Mouse (Mus musculus) testis, adult 2 months (tissue): ENCODE measurements around the gene Srsf5. TPM values are rescaled to one million over a fixed set of nuclear protein-coding genes. Genes with fewer than 3 reads are reported as not detected.

Experiments used
- H3K27ac ChIP-seq: fragments of 200-500 bp; 2 replicates; pipeline ENCODE4 v1.5.1; 2012; ENCODE audit warnings: low read depth, low read length; ENCODE audit not compliant: control insufficient read depth, insufficient read depth
- H3K27me3 ChIP-seq: fragments of 200-500 bp; 2 replicates; pipeline ENCODE4 v1.6.1; 2012; ENCODE audit warnings: mild to moderate bottlenecking, low read length, moderate library complexity; ENCODE audit not compliant: control insufficient read depth, insufficient read depth
- H3K36me3 ChIP-seq: fragments of 200-500 bp; 2 replicates; pipeline ENCODE4 v1.6.1; 2012; ENCODE audit warnings: mild to moderate bottlenecking, low read length; ENCODE audit not compliant: control insufficient read depth, insufficient read depth
- H3K4me1 ChIP-seq: fragments of 200-500 bp; 2 replicates; pipeline ENCODE4 v1.6.1; 2012; ENCODE audit warnings: low read length; ENCODE audit not compliant: control insufficient read depth, insufficient read depth
- H3K4me3 ChIP-seq: fragments of 200-500 bp; 2 replicates; pipeline ENCODE4 v1.5.1; 2012; ENCODE audit warnings: low read depth, mild to moderate bottlenecking, low read length, moderate library complexity, mixed read lengths; ENCODE audit not compliant: control insufficient read depth
- CTCF ChIP-seq: fragments of 200-500 bp; IDR thresholded peaks from 2 replicates; pipeline ENCODE4 v1.5.1; 2012; ENCODE audit warnings: low read depth, mild to moderate bottlenecking, inconsistent platforms, low read length, moderate library complexity; ENCODE audit not compliant: control insufficient read depth, insufficient read depth, insufficient replicate concordance
- POLR2A ChIP-seq: fragments of 200-500 bp; IDR thresholded peaks from 2 replicates; pipeline ENCODE4 v1.6.1; 2012; ENCODE audit warnings: low read depth, mild to moderate bottlenecking, inconsistent platforms, low read length, moderate library complexity; ENCODE audit not compliant: control insufficient read depth
- polyA plus RNA-seq: library from polyadenylated mRNA; depleted of rRNA; stranded (reverse); fragments of >200 nt; gene quantifications from 2 replicates; pipeline ENCODE4 v1.2.3, GENCODE M21; 2012

Srsf5 gene
- polyA plus RNA-seq, 1 experiment, result 264 TPM

DNA sequence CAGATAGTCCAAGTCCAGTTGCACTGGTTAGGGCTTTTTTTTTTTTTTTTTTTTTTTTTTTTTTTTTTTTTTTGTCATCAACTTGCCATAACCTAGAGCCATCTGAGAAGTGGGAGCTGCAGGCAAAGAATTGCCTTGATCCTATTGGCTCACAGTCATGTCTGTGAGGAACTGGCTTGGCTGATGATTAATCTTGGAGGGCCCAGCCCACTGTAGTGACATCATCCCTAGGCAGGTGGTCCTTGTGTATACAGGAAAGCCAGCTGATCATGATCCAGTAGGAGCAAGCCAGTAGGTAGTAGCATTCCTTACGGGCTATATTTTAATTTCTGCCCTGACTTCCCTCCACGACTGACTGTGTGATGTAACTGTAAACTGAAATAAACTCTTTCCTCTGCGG, 43.0 kb downstream of the Srsf5 start:
- no peak overlapping the region for H3K4me3 ChIP-seq
- H3K36me3 ChIP-seq, result no peaks in the 10 kb centered on the region
- H3K4me1 ChIP-seq, result peaks cover 13% of the 10 kb centered on the region
- TF ChIP-seq POLR2A (no peak), CTCF (no peak)
- H3K27ac ChIP-seq, result no peak overlapping the region
- H3K27me3 ChIP-seq, result no peaks in the 10 kb centered on the region

DNA sequence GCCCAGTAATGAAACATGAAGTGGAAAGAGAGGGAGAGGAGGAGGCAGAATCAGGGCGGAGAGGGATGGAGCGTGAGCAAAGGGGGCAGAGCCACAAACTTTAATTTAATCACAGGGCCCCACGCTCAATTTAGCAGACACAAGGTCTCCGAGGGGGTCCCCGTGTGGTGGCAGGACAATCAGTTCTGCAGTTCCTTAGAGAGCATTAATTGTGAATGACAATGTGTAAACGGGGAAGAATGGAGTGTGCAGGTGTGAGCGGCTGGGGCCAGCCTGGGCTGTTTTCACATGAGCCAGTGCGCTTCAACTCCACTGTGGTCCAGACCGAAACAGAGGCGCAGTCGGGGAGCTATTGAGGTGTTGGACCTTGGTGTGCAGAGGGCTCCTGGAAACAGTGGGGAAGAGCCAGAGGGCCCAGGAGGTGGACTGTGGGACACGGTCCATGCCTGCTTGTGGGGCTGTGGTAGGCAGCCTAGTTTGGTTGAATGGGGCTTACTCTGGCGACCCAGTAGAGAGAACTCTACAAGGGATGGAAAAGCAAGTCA, 45.7 kb downstream of the Srsf5 start:
- Histone ChIP-seq H3K27ac (no peak overlapping the region), H3K4me3 (no peak overlapping the region), H3K4me1 (peaks cover 13% of the 10 kb centered on the region), H3K27me3 (no peaks in the 10 kb centered on the region), H3K36me3 (no peaks in the 10 kb centered on the region)
- no peak for TF ChIP-seq POLR2A
- no peak for TF ChIP-seq CTCF

DNA sequence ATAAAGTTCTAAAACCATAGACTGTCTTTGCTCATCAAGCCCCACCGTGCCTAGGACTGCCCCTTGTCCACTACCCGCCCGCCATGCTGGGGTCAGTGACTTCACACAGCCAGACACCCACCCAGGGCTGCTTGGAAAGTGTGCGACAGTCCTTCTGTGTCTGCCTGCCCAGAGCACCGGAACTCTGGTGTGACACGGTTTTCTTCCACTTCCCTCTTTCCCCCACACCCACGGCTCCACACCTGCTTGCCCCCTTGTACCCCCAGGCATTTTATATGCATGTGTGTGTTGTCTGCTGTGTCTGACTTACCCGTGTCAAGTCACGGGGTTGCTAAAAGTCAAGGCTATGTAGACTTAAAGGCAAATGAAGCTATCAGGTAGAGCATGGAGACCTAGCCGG, 46.5 kb downstream of the Srsf5 start:
- Histone ChIP-seq H3K27me3 (no peaks in the 10 kb centered on the region), H3K27ac (no peak overlapping the region), H3K36me3 (no peaks in the 10 kb centered on the region), H3K4me1 (peaks cover 13% of the 10 kb centered on the region), H3K4me3 (no peak overlapping the region; the same call in 1 of the 2 replicates)
- TF ChIP-seq CTCF, result no peak
- no peak for TF ChIP-seq POLR2A

DNA sequence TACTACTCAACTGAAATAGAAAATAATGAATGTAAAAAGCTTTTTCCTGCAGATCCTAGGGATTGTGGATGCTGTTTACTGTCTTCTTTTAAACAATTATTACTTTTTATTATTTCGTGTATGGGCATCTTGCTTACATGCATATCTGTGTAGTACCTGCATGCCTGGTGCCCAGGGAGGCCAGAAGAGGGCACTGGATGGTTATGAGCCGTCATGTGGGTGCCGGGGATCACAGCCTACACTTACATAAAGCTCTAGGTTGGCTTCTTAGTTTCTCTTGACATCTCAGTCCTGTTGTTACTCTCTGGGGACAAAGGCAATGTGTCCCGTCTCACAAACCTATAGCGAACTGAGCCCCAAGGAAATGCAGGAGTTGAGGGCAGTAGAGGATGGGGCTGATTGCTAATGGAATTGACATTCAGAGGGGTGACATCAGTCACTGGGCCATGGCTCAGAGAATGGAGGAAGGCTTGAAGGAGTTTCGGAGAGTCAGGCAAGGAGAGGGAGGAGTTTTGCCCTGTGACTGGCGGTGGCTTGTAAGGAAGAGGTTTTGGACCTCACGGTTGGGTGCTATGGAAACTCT, 47.3 kb downstream of the Srsf5 start:
- Histone ChIP-seq H3K27me3 (no peaks in the 10 kb centered on the region), H3K36me3 (no peaks in the 10 kb centered on the region), H3K4me1 (peaks cover 13% of the 10 kb centered on the region), H3K27ac (no peak overlapping the region), H3K4me3 (no peak overlapping the region)
- TF ChIP-seq CTCF, result no peak
- TF ChIP-seq POLR2A, result no peak

DNA sequence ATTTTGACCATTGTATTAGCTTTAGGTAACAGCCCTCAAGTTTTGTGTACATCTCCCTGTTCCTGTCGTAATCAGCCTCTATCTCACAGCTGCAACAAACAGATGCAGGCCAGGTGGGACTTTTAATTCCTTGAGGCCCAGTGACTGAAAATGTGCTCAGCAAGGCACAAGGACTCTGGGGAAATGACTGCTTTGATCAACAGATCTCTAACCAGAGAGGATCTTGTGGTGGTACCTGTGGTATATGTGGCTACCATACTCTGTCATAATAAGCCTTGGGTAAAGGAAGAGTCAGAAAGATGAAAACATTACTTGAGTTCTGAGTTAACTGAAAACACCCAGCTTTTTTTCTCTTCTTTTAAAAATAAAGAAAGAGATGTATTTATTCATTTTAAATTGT, 48.5 kb downstream of the Srsf5 start:
- no peaks in the 10 kb centered on the region for H3K27me3 ChIP-seq
- H3K4me1 ChIP-seq, result peaks cover 16% of the 10 kb centered on the region
- H3K4me3 ChIP-seq, result no peak overlapping the region
- no peak overlapping the region for H3K27ac ChIP-seq
- no peaks in the 10 kb centered on the region for H3K36me3 ChIP-seq
- no peak for TF ChIP-seq POLR2A
- TF ChIP-seq CTCF, result no peak

DNA sequence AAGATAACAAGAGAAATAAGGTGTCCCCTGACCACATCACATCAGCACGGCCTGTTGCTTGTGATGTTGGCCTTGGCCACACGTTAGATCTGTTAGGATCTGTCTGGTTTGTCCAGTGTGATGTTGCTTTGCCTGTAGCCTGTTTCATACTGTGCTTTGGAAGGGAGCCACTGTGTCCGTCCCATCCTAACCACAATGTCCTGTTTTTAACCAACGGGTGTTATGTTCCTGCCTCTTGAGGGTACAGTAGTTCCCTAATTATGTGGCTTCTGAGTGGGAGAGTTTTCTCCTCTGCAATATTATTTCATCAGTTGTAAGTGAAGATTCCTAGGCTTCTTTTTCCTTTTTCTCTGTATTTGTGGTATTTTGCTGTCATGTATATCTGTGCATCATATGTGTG, 50.0 kb downstream of the Srsf5 start:
- H3K27ac ChIP-seq, result no peak overlapping the region
- H3K4me1 ChIP-seq, result peaks cover 16% of the 10 kb centered on the region
- no peak overlapping the region for H3K4me3 ChIP-seq
- H3K36me3 ChIP-seq, result no peaks in the 10 kb centered on the region
- no peaks in the 10 kb centered on the region for H3K27me3 ChIP-seq
- no peak for TF ChIP-seq POLR2A
- TF ChIP-seq CTCF, result no peak

DNA sequence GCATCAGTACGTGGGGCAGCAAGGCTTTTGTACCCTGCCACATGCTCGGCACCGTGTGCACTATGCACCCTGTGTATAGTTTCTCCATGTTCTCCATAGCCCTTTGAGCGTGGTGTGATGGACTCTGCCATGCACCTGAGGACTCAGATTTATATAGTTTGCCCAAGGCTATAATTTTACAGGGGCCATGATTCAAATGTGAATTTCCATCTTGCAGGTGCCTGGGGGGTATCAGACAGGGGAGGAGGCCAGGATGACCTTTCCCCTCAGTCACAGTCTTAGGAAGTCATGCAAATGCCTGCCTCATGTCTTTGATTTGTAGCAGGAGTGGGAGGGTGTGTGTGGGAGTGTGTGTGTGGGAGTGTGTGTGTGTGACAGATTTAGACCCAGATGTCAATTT, 52.3 kb downstream of the Srsf5 start:
- Histone ChIP-seq H3K27ac (no peak overlapping the region), H3K36me3 (no peaks in the 10 kb centered on the region), H3K4me3 (no peak overlapping the region), H3K27me3 (no peaks in the 10 kb centered on the region), H3K4me1 (peaks cover 3% of the 10 kb centered on the region; the same call in 1 of the 2 replicates)
- TF ChIP-seq CTCF (no peak), POLR2A (no peak)
